Mouse (Mus musculus) limb, embryonic 11.5 days (tissue): ENCODE results near the gene Map3k7cl. TPM values are rescaled to one million over a fixed set of nuclear protein-coding genes. Genes with fewer than 3 reads are reported as not detected.

Experiments
- ATAC-seq: fragments of 200-750 bp; cut with Nextera tagmentation; 2 replicates; pipeline ENCODE4 v1.8.0; 2017; ENCODE audit warnings: low read depth; ENCODE audit not compliant: insufficient number of reproducible peaks, low FRiP score, low TSS enrichment
- DNase-seq: peaks from one replicate; pipeline ENCODE4 v3.0.0-alpha.2; 2015; ENCODE audit warnings: low spot score
- H3K27ac ChIP-seq: fragments of 300-500 bp; sonication (generic); replicated peaks from 2 replicates; pipeline ENCODE4 v1.5.1; 2014; ENCODE audit warnings: low read depth, mild to moderate bottlenecking, low read length
- H3K27me3 ChIP-seq: fragments of 300-500 bp; sonication (generic); 2 replicates; pipeline ENCODE4 v1.6.1; 2014; ENCODE audit warnings: mild to moderate bottlenecking, low read length, mixed read lengths; ENCODE audit not compliant: control insufficient read depth, insufficient read depth
- H3K36me3 ChIP-seq: fragments of 300-500 bp; sonication (generic); 2 replicates; pipeline ENCODE4 v1.6.1; 2014; ENCODE audit warnings: mild to moderate bottlenecking, low read length, moderate library complexity, mixed read lengths; ENCODE audit not compliant: control insufficient read depth, insufficient read depth
- H3K4me1 ChIP-seq: fragments of 300-500 bp; sonication (generic); 2 replicates; pipeline ENCODE4 v1.6.1; 2014; ENCODE audit warnings: low read length, mixed read lengths; ENCODE audit not compliant: control insufficient read depth, insufficient read depth
- H3K4me2 ChIP-seq: fragments of 300-500 bp; sonication (generic); 2 replicates; pipeline ENCODE4 v1.6.1; 2014; ENCODE audit warnings: low read depth, mild to moderate bottlenecking, moderate library complexity; ENCODE audit not compliant: severe bottlenecking
- H3K4me3 ChIP-seq: fragments of 300-500 bp; sonication (generic); 2 replicates; pipeline ENCODE4 v1.5.1; 2014; ENCODE audit warnings: low read depth, low read length
- H3K9ac ChIP-seq: fragments of 300-500 bp; sonication (generic); 2 replicates; pipeline ENCODE4 v1.6.1; 2014; ENCODE audit warnings: mild to moderate bottlenecking, low read length
- H3K9me3 ChIP-seq: fragments of 300-500 bp; sonication (generic); 2 replicates; pipeline ENCODE4 v1.6.1; 2016; ENCODE audit warnings: low read length; ENCODE audit not compliant: control insufficient read depth
- WGBS: fragments of 180-500 bp; shearing (Covaris S2); extraction: QIAGEN DNeasy Blood & Tissue Kit; methylation state at CpG from one replicate; pipeline ENCODE4 v1.1.7; 2014; 5-methylcytosine and 5-hydroxymethylcytosine counted together
- polyA plus RNA-seq: library from polyadenylated mRNA; unstranded; fragments of >200 nt; fragmentation: Nextera tagmentation; extraction: Ambion mirVana; gene quantifications from 2 replicates; pipeline ENCODE4 v1.2.1, GENCODE M21; 2014

The Map3k7cl gene
- polyA plus RNA-seq, 1 experiment from 2014 or later = not detected

DNA sequence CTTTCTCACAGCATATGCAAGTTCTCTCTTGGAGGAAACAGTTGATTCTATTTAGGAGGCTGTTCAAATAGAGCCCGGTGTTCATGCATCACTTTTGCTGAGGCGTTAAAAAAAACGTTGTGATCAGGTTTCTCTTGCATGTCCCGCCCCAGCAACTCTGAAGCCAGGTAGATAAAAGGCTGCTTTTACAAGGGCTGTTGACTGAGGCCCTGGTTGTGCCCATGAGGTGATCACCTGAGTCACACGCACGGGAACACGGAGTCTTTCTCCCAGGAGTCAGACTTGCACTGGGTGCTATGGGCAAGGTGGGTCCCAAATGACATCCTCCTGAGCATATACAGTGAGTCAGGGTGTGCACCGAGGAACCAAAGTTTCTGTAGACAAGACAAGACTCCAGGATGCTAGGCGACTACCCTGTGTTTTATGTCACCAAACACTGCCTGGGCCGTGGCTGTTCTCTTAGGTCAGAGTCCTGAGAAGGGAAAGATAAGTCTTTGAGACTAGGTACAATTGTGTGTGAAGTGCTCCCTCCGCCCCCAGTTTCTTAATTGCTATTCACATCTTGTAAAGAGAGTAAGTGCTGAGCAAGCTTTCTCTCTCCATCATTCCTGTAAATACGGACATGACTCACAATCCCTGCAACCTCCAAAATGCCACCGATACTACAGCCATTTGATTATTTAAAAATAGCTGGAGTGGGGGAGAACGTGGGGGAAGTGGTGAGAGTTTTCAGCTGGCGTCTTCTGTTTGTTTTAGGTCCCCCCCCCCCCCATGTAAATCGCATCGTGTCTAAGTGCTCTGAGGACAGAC lies 49.8 kb downstream of the Map3k7cl start:
- Histone ChIP-seq H3K27me3 (no peaks in the 10 kb centered on the region), H3K27ac (no peak overlapping the region), H3K4me1 (no peaks in the 10 kb centered on the region), H3K9ac (no peak overlapping the region), H3K4me2 (no peak overlapping the region), H3K9me3 (no peaks in the 10 kb centered on the region), H3K4me3 (no peak overlapping the region), H3K36me3 (no peaks in the 10 kb centered on the region)
- ATAC-seq (no peak), DNase-seq (no peak)
- 71% methylated on average over 17 of the region's 17 CpGs for WGBS

DNA sequence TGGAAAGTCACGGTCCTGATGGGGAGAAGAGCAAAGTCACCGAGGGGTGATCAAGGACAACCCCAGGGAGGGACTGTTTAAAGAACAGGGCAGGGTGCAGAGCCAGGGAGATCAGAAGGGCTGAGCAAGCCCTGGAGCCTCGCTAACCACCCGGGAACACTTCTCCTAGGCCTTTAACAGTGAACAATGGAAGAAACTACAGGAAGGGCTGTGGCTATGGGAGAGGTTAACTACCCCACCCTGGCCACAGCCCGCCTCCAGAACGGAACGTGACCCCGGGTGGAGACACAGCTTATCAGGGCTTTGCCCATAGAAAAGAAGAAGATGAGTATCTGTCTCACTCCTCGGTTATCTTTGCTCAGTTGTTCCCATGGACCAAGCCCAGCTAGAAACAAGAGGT lies 50.9 kb downstream of the Map3k7cl start:
- H3K9ac ChIP-seq = no peak overlapping the region
- H3K9me3 ChIP-seq = no peaks in the 10 kb centered on the region
- no peak overlapping the region for H3K4me2 ChIP-seq
- no peak overlapping the region for H3K27ac ChIP-seq
- 90% methylated on average over 9 of the region's 9 CpGs for WGBS
- no peaks in the 10 kb centered on the region for H3K36me3 ChIP-seq
- no peaks in the 10 kb centered on the region for H3K27me3 ChIP-seq
- DNase-seq = no peak
- no peaks in the 10 kb centered on the region for H3K4me1 ChIP-seq
- ATAC-seq = no peak
- H3K4me3 ChIP-seq = no peak overlapping the region

- WGBS = 90% methylated on average over 2 of the region's 2 CpGs
- no peak overlapping the region for H3K9ac ChIP-seq
- no peak for ATAC-seq
- no peaks in the 10 kb centered on the region for H3K27me3 ChIP-seq
- no peak overlapping the region for H3K4me3 ChIP-seq
- no peak overlapping the region for H3K27ac ChIP-seq
- no peak for DNase-seq
- H3K4me1 ChIP-seq = no peaks in the 10 kb centered on the region
- H3K9me3 ChIP-seq = no peaks in the 10 kb centered on the region
- no peaks in the 10 kb centered on the region for H3K36me3 ChIP-seq
- H3K4me2 ChIP-seq = no peak overlapping the region
These were observed 51.8 kb downstream of the Map3k7cl start for GRCm38 (mm10) chr16:87604883-87605282.

- H3K4me3 ChIP-seq = no peak overlapping the region
These were observed 54.3 kb downstream of the Map3k7cl start for GRCm38 (mm10) chr16:87607383-87607782.

DNA sequence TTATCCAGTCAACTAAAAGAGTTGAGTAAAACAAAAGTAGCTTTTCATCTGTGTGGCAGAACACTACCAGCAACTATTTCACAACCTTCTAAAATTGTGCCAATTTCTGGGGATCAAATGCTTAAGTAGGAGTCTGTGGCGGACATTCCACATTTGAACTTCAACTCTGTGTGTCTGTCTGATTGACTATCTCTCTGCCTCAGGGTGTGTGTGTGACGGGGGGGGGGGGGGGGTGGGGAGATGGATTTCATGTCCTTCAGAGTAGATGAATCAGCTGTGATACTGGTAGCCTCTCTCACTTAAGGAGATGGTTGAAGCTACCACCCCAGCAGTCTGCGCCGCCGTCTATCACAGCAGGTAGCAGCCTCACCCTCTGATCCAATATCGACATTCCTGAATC lies 54.8 kb downstream of the Map3k7cl start:
- Histone ChIP-seq H3K4me1 (no peaks in the 10 kb centered on the region), H3K4me3 (no peak overlapping the region), H3K4me2 (no peak overlapping the region), H3K27ac (no peak overlapping the region), H3K9ac (no peak overlapping the region), H3K27me3 (no peaks in the 10 kb centered on the region), H3K9me3 (no peaks in the 10 kb centered on the region), H3K36me3 (no peaks in the 10 kb centered on the region)
- DNase-seq = no peak
- 97% methylated on average over 5 of the region's 6 CpGs for whole genome bisulfite sequencing
- ATAC-seq = no peak

More at GRCm38 (mm10) chr16:87607383-87607782, 54.3 kb downstream of the Map3k7cl start:
- no peak overlapping the region for H3K4me2 ChIP-seq
- H3K36me3 ChIP-seq = no peaks in the 10 kb centered on the region
- no peaks in the 10 kb centered on the region for H3K4me1 ChIP-seq
- DNase-seq = no peak
- no peaks in the 10 kb centered on the region for H3K9me3 ChIP-seq
- no peak for ATAC-seq
- no peak overlapping the region for H3K27ac ChIP-seq
- no peaks in the 10 kb centered on the region for H3K27me3 ChIP-seq
- no peak overlapping the region for H3K9ac ChIP-seq
- WGBS = 85% methylated on average over 1 of the region's 1 CpGs

GRCm38 (mm10) chr16:87610142-87610541 lies 57.0 kb downstream of the Map3k7cl start:
- Histone ChIP-seq H3K27me3 (no peaks in the 10 kb centered on the region), H3K36me3 (no peaks in the 10 kb centered on the region), H3K9me3 (no peaks in the 10 kb centered on the region), H3K4me1 (no peaks in the 10 kb centered on the region), H3K4me3 (no peak overlapping the region), H3K4me2 (no peak overlapping the region), H3K27ac (no peak overlapping the region), H3K9ac (no peak overlapping the region)
- ATAC-seq (no peak), DNase-seq (no peak)
- 84% methylated on average over 5 of the region's 5 CpGs for WGBS

- no peaks in the 10 kb centered on the region for H3K9me3 ChIP-seq
- WGBS = 89% methylated on average over 21 of the region's 21 CpGs
- no peaks in the 10 kb centered on the region for H3K36me3 ChIP-seq
- no peaks in the 10 kb centered on the region for H3K4me1 ChIP-seq
- no peak overlapping the region for H3K9ac ChIP-seq
- no peak overlapping the region for H3K27ac ChIP-seq
- no peak for DNase-seq
- no peak for ATAC-seq
- H3K27me3 ChIP-seq = no peaks in the 10 kb centered on the region
- H3K4me2 ChIP-seq = no peak overlapping the region
- H3K4me3 ChIP-seq = no peak overlapping the region
These were observed 57.6 kb downstream of the Map3k7cl start for GRCm38 (mm10) chr16:87610556-87611295.

DNA sequence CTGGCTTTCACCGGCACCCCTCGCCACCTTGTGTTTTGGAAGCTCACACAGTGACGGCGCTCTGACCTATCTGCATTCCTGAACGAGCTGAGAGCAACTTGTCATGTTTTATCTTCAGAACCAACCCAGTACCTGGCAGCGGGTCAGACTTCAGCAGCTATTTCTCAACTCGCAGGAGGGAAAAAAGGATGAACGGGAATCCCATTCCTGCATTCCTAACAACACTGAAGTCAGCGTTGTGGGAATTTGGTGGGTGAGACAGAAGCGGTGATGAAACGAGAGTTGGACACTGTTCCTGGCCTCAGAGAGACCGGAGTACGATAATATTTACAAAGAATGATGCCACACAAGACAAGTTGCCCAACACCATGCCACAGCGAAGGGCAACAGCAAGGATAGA lies 58.3 kb downstream of the Map3k7cl start:
- no peak for DNase-seq

More for the DNA sequence above, 58.3 kb downstream of the Map3k7cl start:
- no peak overlapping the region for H3K4me3 ChIP-seq
- H3K4me1 ChIP-seq = no peaks in the 10 kb centered on the region
- no peak overlapping the region for H3K27ac ChIP-seq
- H3K36me3 ChIP-seq = no peaks in the 10 kb centered on the region
- 84% methylated on average over 14 of the region's 14 CpGs for WGBS
- no peaks in the 10 kb centered on the region for H3K9me3 ChIP-seq
- no peaks in the 10 kb centered on the region for H3K27me3 ChIP-seq
- H3K9ac ChIP-seq = no peak overlapping the region
- ATAC-seq = no peak
- no peak overlapping the region for H3K4me2 ChIP-seq
